Mouse (Mus musculus) thymus, postnatal 14 days (tissue): ENCODE results near the gene Gm20821.
"Not testable (repeated sequence)": the region's sequence is repeated elsewhere in the genome, so short reads cannot be mapped to it uniquely, and the experiment has no call there.

Experiments
- DNase-seq: peaks from one replicate; pipeline ENCODE4 v3.0.0; 2021

Gene Gm20821

DNA sequence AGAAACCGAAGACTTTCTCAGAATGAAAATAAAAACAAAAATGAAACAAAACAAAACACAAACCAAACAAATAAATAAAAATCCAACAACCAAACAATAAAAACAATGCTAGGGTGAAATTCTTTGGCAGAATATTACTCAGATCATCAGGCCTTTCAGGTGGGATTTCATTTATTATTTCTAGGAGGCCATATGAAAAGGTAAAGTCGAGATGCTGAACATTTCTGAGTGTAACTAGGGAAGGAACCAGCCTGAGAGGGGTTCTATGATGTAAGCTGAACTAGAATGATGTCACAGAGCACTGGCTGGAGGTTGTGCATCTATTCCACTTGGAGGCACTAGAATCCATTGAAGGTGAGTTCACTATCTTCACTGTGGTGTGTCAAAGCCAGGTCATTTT is at the start of gene Gm20821:
TSS of gene Gm20821 (plus strand) at position 301 of the 400 bp plus-strand sequence.
- not testable (repeated sequence) for DNase-seq
